In genomic region chr2:120243995-120244394, GRCm38 (mm10) we compare ENCODE assay signal across 14 mouse cellular contexts. TPM values are rescaled to one million over a fixed set of nuclear protein-coding genes. Genes with fewer than 3 reads are reported as not detected.
DNase-seq lines count a peak whose midpoint lies in the region; ATAC-seq and TF ChIP-seq lines count a peak whose summit lies in the region.
"Had no signal": no experiment of that assay in that cellular context is flagged by ENCODE, and none has a peak within 500 bp of the region (broad histone marks: within the 10 kb centered on the region; RNA-seq: fewer than 3 reads in every experiment).

No protein-coding gene starts in this region.

- no peak overlapping the region for H3K27ac ChIP-seq in heart, embryonic 10.5 days
- no peak overlapping the region for H3K27ac ChIP-seq in midbrain, embryonic 13.5 days
- no peak overlapping the region for H3K27ac ChIP-seq in midbrain, embryonic 11.5 days (ENCODE audit: low read depth, low read length)
- H3K27ac ChIP-seq in midbrain, postnatal 0 days (ENCODE audit: low read depth, low read length): no peak overlapping the region; the same call in 1 of the 2 replicates
- no peak overlapping the region for H3K27ac ChIP-seq in kidney, embryonic 15.5 days

- no peak overlapping the region for H3K9ac ChIP-seq in midbrain, embryonic 13.5 days (replicated peaks)
- H3K9ac ChIP-seq in midbrain, embryonic 11.5 days (ENCODE audit: low read length): no peak overlapping the region
- no peak overlapping the region for H3K9ac ChIP-seq in midbrain, postnatal 0 days (replicated peaks; ENCODE audit: low read length, poor library complexity, severe bottlenecking)
- H3K9ac ChIP-seq in kidney, embryonic 15.5 days: no peak overlapping the region

- intact Hi-C loops in heart, postnatal 14 days (cut with DNase I): no loop called here

- no peaks in the 10 kb centered on the region for H3K9me3 ChIP-seq in heart, embryonic 10.5 days
- no peaks in the 10 kb centered on the region for H3K9me3 ChIP-seq in midbrain, embryonic 13.5 days
- no peaks in the 10 kb centered on the region for H3K9me3 ChIP-seq in midbrain, embryonic 11.5 days (ENCODE audit: control insufficient read depth, low read length)
- H3K9me3 ChIP-seq in midbrain, postnatal 0 days (ENCODE audit: low read length): no peaks in the 10 kb centered on the region
- H3K9me3 ChIP-seq in kidney, embryonic 15.5 days (replicated peaks): no peaks in the 10 kb centered on the region

- no peak for DNase-seq in heart, embryonic 10.5 days (ENCODE audit: low spot score)
- no peak for DNase-seq in heart, postnatal 14 days
- no peak for DNase-seq in midbrain, embryonic 11.5 days (ENCODE audit: low spot score, missing footprints)
- peak; percentile 56 for DNase-seq in cerebellum, adult 9-10 months
- DNase-seq in midbrain, postnatal 0 days (ENCODE audit: low spot score): peak; percentile 33
- DNase-seq: adrenal gland, postnatal 14 days; kidney, adult 9 months; lung, adult 2 months had no signal

- peaks cover 12% of the 10 kb centered on the region for H3K4me1 ChIP-seq in heart, embryonic 10.5 days
- H3K4me1 ChIP-seq in midbrain, embryonic 13.5 days (replicated peaks): peaks cover 8% of the 10 kb centered on the region
- H3K4me1 ChIP-seq in midbrain, embryonic 11.5 days (ENCODE audit: control insufficient read depth, insufficient read depth, low read length): peaks cover 3% of the 10 kb centered on the region
- 0 out of 2 replicates have a peak, but pooled peaks cover 2% of the 10 kb centered on the region for H3K4me1 ChIP-seq in midbrain, postnatal 0 days (ENCODE audit: insufficient read depth, low read length)
- H3K4me1 ChIP-seq in kidney, embryonic 15.5 days: peaks cover 5% of the 10 kb centered on the region
- H3K4me1 ChIP-seq: megakaryocyte, embryonic 14.5 days had no signal

- WGBS in heart, embryonic 10.5 days: 75% methylated on average over 2 of the region's 2 CpGs
- WGBS in midbrain, embryonic 13.5 days: 89% methylated on average over 2 of the region's 2 CpGs
- 82% methylated on average over 2 of the region's 2 CpGs for WGBS in midbrain, embryonic 11.5 days
- 71% methylated on average over 2 of the region's 2 CpGs for WGBS in midbrain, postnatal 0 days
- WGBS in kidney, embryonic 15.5 days: 99% methylated on average over 2 of the region's 2 CpGs

- TF ChIP-seq CTCF in midbrain, postnatal 0 days (IDR thresholded peaks at IDR 0.05): no peak

- ATAC-seq in midbrain, embryonic 13.5 days: no peak
- ATAC-seq in midbrain, embryonic 11.5 days (ENCODE audit: low FRiP score): no peak
- ATAC-seq in midbrain, postnatal 0 days (ENCODE audit: low FRiP score): no peak
- no peak for ATAC-seq in kidney, embryonic 15.5 days (replicated peaks; ENCODE audit: low FRiP score)
- no peak for ATAC-seq in granulocyte monocyte progenitor cell, adult 5-6 weeks (replicated peaks; ENCODE audit: poor library complexity, severe bottlenecking)

- peaks cover 18% of the 10 kb centered on the region; the same call in 1 of the 2 replicates for H3K27me3 ChIP-seq in heart, embryonic 10.5 days (ENCODE audit: insufficient read depth, poor library complexity, severe bottlenecking)
- H3K27me3 ChIP-seq in midbrain, embryonic 13.5 days: peaks cover 19% of the 10 kb centered on the region
- H3K27me3 ChIP-seq in midbrain, embryonic 11.5 days (ENCODE audit: control insufficient read depth, insufficient read depth, low read length): peaks cover 3% of the 10 kb centered on the region; the same call in 1 of the 2 replicates
- H3K27me3 ChIP-seq in midbrain, postnatal 0 days (ENCODE audit: insufficient read depth, low read length): no peaks in the 10 kb centered on the region
- peaks cover 27% of the 10 kb centered on the region for H3K27me3 ChIP-seq in kidney, embryonic 15.5 days
- H3K27me3 ChIP-seq: CH12.LX had no signal

- peak overlapping the region; percentile 56; the same call in 1 of the 2 replicates for H3K4me3 ChIP-seq in heart, embryonic 10.5 days
- H3K4me3 ChIP-seq in midbrain, embryonic 13.5 days (replicated peaks): no peak overlapping the region
- no peak overlapping the region for H3K4me3 ChIP-seq in midbrain, embryonic 11.5 days (ENCODE audit: low read depth, low read length)
- peak overlapping the region; percentile 36; the same call in 1 of the 2 replicates for H3K4me3 ChIP-seq in midbrain, postnatal 0 days (ENCODE audit: low read depth, low read length)
- H3K4me3 ChIP-seq in kidney, embryonic 15.5 days (replicated peaks): no peak overlapping the region
- H3K4me3 ChIP-seq: megakaryocyte, embryonic 14.5 days had no signal

- H3K36me3 ChIP-seq in heart, embryonic 10.5 days: no peaks in the 10 kb centered on the region
- H3K36me3 ChIP-seq in midbrain, embryonic 13.5 days: no peaks in the 10 kb centered on the region
- H3K36me3 ChIP-seq in midbrain, embryonic 11.5 days (ENCODE audit: control insufficient read depth, insufficient read depth, low read length): no peaks in the 10 kb centered on the region
- H3K36me3 ChIP-seq in midbrain, postnatal 0 days (ENCODE audit: insufficient read depth, low read length): no peaks in the 10 kb centered on the region
- no peaks in the 10 kb centered on the region for H3K36me3 ChIP-seq in kidney, embryonic 15.5 days

- peak overlapping the region; percentile 68 for H3K4me2 ChIP-seq in midbrain, embryonic 13.5 days (replicated peaks)
- H3K4me2 ChIP-seq in midbrain, embryonic 11.5 days: no peak overlapping the region
- H3K4me2 ChIP-seq in midbrain, postnatal 0 days (ENCODE audit: low read depth, low read length, poor library complexity, severe bottlenecking): peak overlapping the region; percentile 57
- H3K4me2 ChIP-seq in kidney, embryonic 15.5 days: no peak overlapping the region

RNA-seq across cellular contexts. Expression of gene Pla2g4e, which starts 1.1 kb away (rescaled TPM):
- 0.52 and 0.54 TPM in 2 replicates for polyA plus RNA-seq in heart, embryonic 10.5 days (2016; fragmentation: Nextera tagmentation; extraction: Ambion mirVana)
- total RNA-seq in heart, postnatal 14 days (2021): 1 to 10 TPM; 3.6 to 3.8 TPM
- polyA plus RNA-seq in midbrain, embryonic 13.5 days (2015; fragmentation: Nextera tagmentation; extraction: Ambion mirVana): 1.3 and 1.5 TPM in 2 replicates
- 0.04 and 0.06 TPM in 2 replicates for polyA plus RNA-seq in midbrain, embryonic 11.5 days (2014; fragmentation: Nextera tagmentation; extraction: Ambion mirVana)
- 18.5 and 20.0 TPM in 2 replicates for total RNA-seq in midbrain, postnatal 0 days (2014; rRNA removed)
- 10.3 and 10.4 TPM in 2 replicates for polyA plus RNA-seq in midbrain, postnatal 0 days (2015; fragmentation: Nextera tagmentation; extraction: Ambion mirVana)
- 0.05 and 0.10 TPM in 2 replicates for polyA plus RNA-seq in kidney, embryonic 15.5 days (2015; fragmentation: Nextera tagmentation; extraction: Ambion mirVana)
- not detected in 2 replicates for total RNA-seq in granulocyte monocyte progenitor cell, adult 5-6 weeks (2014; fragmentation: Nextera tagmentation)
- not detected in 2 replicates for total RNA-seq in granulocyte monocyte progenitor cell, adult 5-6 weeks (2017)
- total RNA-seq: CH12.LX had no signal

RNA-seq across cellular contexts. Expression of gene Pla2g4d, which starts 45.0 kb away (rescaled TPM):
- polyA plus RNA-seq in heart, embryonic 10.5 days (2016; fragmentation: Nextera tagmentation; extraction: Ambion mirVana): 0.04 TPM in 1 of 2 replicates, not detected in the other
- not detected for total RNA-seq in heart, postnatal 14 days (2021)
- polyA plus RNA-seq in midbrain, embryonic 13.5 days (2015; fragmentation: Nextera tagmentation; extraction: Ambion mirVana): not detected in 2 replicates
- 0.05 and 0.08 TPM in 2 replicates for polyA plus RNA-seq in midbrain, embryonic 11.5 days (2014; fragmentation: Nextera tagmentation; extraction: Ambion mirVana)
- 0.11 TPM in 1 of 2 replicates, not detected in the other for total RNA-seq in midbrain, postnatal 0 days (2014; rRNA removed)
- 0.06 and 0.10 TPM in 2 replicates for polyA plus RNA-seq in midbrain, postnatal 0 days (2015; fragmentation: Nextera tagmentation; extraction: Ambion mirVana)
- polyA plus RNA-seq in kidney, embryonic 15.5 days (2015; fragmentation: Nextera tagmentation; extraction: Ambion mirVana): 0.05 and 0.12 TPM in 2 replicates
- not detected in 2 replicates for total RNA-seq in granulocyte monocyte progenitor cell, adult 5-6 weeks (2014; fragmentation: Nextera tagmentation)
- not detected in 2 replicates for total RNA-seq in granulocyte monocyte progenitor cell, adult 5-6 weeks (2017)
- total RNA-seq: adrenal gland, postnatal 14 days; CH12.LX had no signal
- polyA plus RNA-seq: small intestine, adult 2 months had no signal

Comparison
In these comparisons a context has a peak if more than half of its experiments do, and no peak if none do; other contexts are left out.
1. DNase-seq: peak in cerebellum, adult 9-10 months (single experiment) and midbrain, postnatal 0 days (single experiment); none in heart, embryonic 10.5 days (single experiment), heart, postnatal 14 days (0 of 2) and midbrain, embryonic 11.5 days (single experiment).
2. H3K4me3 ChIP-seq: peak in heart, embryonic 10.5 days (single experiment) and midbrain, postnatal 0 days (single experiment); none in midbrain, embryonic 13.5 days (single experiment), midbrain, embryonic 11.5 days (single experiment) and kidney, embryonic 15.5 days (single experiment).
3. H3K4me2 ChIP-seq: peak in midbrain, embryonic 13.5 days (single experiment) and midbrain, postnatal 0 days (single experiment); none in midbrain, embryonic 11.5 days (single experiment) and kidney, embryonic 15.5 days (single experiment).